Mouse (Mus musculus): ENCODE results near the gene Lpar3.

GRCm38 (mm10) chr3:146275360-146276025 lies 54.7 kb downstream of the Lpar3 start:
- TF ChIP-seq FLI1 (IDR thresholded peaks at IDR 0.05; ENCODE audit: low read length) (no peak), GATA1 (IDR thresholded peaks at IDR 0.05; ENCODE audit: borderline replicate concordance, low read length) (no peak)
